Mouse (Mus musculus): Measurements from ENCODE around the gene Coq5. TPM values are rescaled to one million over a fixed set of nuclear protein-coding genes. Genes with fewer than 3 reads are reported as not detected.
A peak's percentile ranks its signal among the peaks of the same experiment; 100 is the strongest.

Coq5 gene
- polyA plus RNA-seq, 1 experiment from 2014 or later = 56.1 TPM

DNA sequence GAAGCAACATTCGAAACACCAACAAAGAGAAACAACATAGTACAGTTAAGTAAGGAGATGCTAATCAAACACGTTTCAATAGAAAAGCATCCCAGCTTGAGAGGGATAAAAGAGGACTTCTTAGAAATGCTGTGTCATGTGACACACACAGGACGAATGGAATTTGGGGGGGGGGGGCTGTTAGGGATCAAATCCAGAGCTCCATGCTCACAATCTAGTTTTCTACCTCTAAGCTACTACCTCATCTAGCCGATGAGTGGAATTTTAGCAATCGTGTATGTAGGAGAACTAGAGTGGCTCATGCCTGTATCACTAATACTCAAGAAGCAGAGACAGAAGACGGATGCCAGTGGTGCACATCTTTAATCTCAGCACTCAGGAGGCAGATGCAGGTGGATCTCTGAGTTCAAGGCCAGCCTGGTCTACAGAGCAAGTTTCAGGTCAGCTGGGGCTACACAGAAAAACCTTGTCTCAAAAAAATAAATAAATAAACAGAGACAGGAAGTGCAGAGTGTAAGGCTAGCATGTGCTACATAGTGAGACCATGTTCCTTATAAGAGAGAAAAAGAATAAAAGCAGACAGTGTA is 5.8 kb upstream of the Coq5 start:
- Histone ChIP-seq H3K4me1 (ENCODE audit: control insufficient read depth, insufficient read depth, low read length) (peaks cover 29% of the 10 kb centered on the region), H3K4me2 (ENCODE audit: low read length) (peak overlapping the region; percentile 52), H3K27me3 (ENCODE audit: control insufficient read depth, insufficient read depth, low read depth, low read length) (no peaks in the 10 kb centered on the region), H3K9me3 (replicated peaks; ENCODE audit: control insufficient read depth, low read length, poor library complexity, severe bottlenecking) (no peaks in the 10 kb centered on the region), H3K4me3 (ENCODE audit: low read depth, low read length) (peak overlapping the region; percentile 97; the same call in 1 of the 2 replicates), H3K27ac (ENCODE audit: low read length) (peak overlapping the region; percentile 89), H3K36me3 (ENCODE audit: control insufficient read depth, insufficient read depth, low read length) (no peaks in the 10 kb centered on the region), H3K9ac (ENCODE audit: low read depth, low read length) (no peak overlapping the region)
- WGBS = 64% methylated on average over 6 of the region's 6 CpGs
- 0 out of 2 replicates have a peak, but pooled peaks have one; percentile 5 for ATAC-seq

DNA sequence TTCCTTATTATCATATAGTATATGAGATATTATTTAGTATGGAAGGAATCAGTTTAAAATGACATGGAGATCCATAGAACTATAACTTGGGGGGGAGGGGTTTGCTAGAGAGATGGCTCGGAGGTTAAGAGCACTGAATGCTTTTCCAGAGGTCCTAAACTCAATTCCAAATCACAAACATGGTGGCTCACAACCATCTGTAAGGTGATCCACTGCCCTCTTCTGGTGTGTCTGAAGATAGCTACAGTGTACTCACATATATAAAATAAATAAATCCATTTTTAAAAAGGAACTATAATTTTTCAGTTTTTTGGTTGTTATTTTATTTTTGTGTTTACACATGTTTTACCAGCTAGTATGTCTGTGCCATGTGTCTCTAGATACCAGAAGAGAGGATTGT is 5.1 kb upstream of the Coq5 start:
- H3K4me2 ChIP-seq (ENCODE audit: low read length) = no peak overlapping the region
- no peak for ATAC-seq
- H3K27me3 ChIP-seq (ENCODE audit: control insufficient read depth, insufficient read depth, low read depth, low read length) = no peaks in the 10 kb centered on the region
- no peak overlapping the region for H3K9ac ChIP-seq (ENCODE audit: low read depth, low read length)
- H3K36me3 ChIP-seq (ENCODE audit: control insufficient read depth, insufficient read depth, low read length) = no peaks in the 10 kb centered on the region
- no peak overlapping the region for H3K27ac ChIP-seq (ENCODE audit: low read length)
- WGBS = 70% methylated on average over 1 of the region's 1 CpGs
- peaks cover 22% of the 10 kb centered on the region for H3K4me1 ChIP-seq (ENCODE audit: control insufficient read depth, insufficient read depth, low read length)
- no peak overlapping the region for H3K4me3 ChIP-seq (ENCODE audit: low read depth, low read length)
- H3K9me3 ChIP-seq (replicated peaks; ENCODE audit: control insufficient read depth, low read length, poor library complexity, severe bottlenecking) = no peaks in the 10 kb centered on the region

DNA sequence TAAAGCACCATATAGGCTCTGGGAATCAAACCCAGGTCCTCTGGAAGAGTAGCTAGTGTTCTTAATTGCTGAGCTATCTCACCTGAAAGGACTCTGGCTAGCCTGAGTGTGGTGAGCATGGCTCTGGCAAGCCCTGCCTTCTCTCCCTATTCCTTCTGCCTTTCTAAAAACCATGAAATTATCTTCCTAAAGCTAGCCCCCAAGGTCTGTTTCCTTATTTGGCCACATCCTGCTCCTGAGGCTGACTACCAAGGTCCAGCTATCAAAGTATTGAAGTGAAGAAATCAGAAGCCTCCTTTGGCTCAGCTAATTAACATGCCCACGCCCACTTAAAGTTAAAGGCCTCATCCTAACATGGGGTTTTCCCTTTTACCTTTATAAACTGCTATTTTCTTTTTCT is 4.7 kb upstream of the Coq5 start:
- no peaks in the 10 kb centered on the region for H3K27me3 ChIP-seq (ENCODE audit: control insufficient read depth, insufficient read depth, low read depth, low read length)
- ATAC-seq = no peak

DNA sequence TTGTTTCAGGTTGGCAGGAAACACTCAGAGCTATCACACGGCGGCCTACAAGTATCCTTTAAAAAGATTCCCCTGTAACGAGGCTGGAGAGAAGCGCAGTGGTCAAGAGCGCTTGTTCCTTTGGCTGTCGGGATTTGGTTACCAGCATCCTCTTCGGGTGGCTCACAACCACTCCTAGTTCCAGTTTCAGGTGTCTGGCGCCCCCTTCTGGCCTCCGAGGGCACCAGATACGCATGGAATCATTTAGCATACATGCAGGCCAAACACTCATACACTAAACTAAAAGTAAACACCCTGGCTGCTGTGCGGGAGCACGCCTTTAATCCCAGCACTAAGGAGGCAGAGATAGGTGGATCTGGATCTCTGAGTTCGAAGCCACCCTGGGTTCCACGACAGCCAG is 3.5 kb upstream of the Coq5 start:
- no peak for ATAC-seq
- Histone ChIP-seq H3K4me2 (ENCODE audit: low read length) (no peak overlapping the region), H3K4me1 (ENCODE audit: control insufficient read depth, insufficient read depth, low read length) (peaks cover 11% of the 10 kb centered on the region), H3K4me3 (ENCODE audit: low read depth, low read length) (no peak overlapping the region), H3K27ac (ENCODE audit: low read length) (no peak overlapping the region), H3K36me3 (ENCODE audit: control insufficient read depth, insufficient read depth, low read length) (no peaks in the 10 kb centered on the region), H3K27me3 (ENCODE audit: control insufficient read depth, insufficient read depth, low read depth, low read length) (no peaks in the 10 kb centered on the region), H3K9ac (ENCODE audit: low read depth, low read length) (no peak overlapping the region), H3K9me3 (replicated peaks; ENCODE audit: control insufficient read depth, low read length, poor library complexity, severe bottlenecking) (no peaks in the 10 kb centered on the region)
- WGBS = 36% methylated on average over 14 of the region's 14 CpGs

More for the DNA sequence above, 4.7 kb upstream of the Coq5 start:
- Histone ChIP-seq H3K36me3 (ENCODE audit: control insufficient read depth, insufficient read depth, low read length) (no peaks in the 10 kb centered on the region), H3K9ac (ENCODE audit: low read depth, low read length) (no peak overlapping the region), H3K4me3 (ENCODE audit: low read depth, low read length) (no peak overlapping the region), H3K4me1 (ENCODE audit: control insufficient read depth, insufficient read depth, low read length) (peaks cover 19% of the 10 kb centered on the region), H3K9me3 (replicated peaks; ENCODE audit: control insufficient read depth, low read length, poor library complexity, severe bottlenecking) (no peaks in the 10 kb centered on the region), H3K27ac (ENCODE audit: low read length) (no peak overlapping the region), H3K4me2 (ENCODE audit: low read length) (no peak overlapping the region)
- 86% methylated on average over 1 of the region's 1 CpGs for WGBS

DNA sequence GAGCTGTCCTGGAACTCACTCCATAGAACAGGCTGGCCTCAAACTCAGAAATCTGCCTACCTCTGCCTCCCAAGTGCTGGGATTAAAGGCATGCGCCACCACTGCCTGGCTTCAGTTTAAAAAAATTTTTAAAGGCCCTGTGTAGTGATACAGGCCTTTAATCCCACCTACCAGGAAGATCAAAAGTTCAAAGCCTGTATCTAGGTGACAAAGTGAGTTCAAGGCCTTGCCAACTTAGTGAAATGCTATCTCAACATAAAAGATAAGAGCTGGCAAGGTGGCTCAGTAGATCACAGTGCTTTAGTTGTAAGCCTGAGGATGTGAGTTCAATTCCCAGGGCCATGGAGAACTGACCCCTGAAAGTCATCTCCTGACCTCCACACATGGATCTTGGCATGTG is 1.4 kb upstream of the Coq5 start:
- no peak overlapping the region for H3K27ac ChIP-seq (ENCODE audit: low read length)
- H3K4me2 ChIP-seq (ENCODE audit: low read length) = no peak overlapping the region
- no peak for ATAC-seq

DNA sequence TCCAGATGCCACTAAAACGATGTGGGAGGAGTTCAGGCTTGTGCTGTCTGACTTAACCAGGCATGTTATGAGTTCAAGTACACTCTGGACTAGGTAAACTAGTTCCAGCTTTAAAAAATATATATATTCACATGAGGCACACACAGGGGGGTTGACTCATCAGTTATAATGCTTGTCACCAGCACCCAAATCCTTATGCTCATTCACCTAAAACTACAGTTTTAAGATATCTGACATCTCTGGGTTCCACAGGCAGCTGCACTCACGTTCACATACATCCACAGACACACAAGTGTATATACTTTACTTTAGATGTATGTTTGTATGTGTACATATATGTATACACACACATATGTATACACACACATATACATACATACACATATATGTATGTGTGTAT is 681 bp upstream of the Coq5 start:
- no peak overlapping the region for H3K9ac ChIP-seq (ENCODE audit: low read depth, low read length)
- H3K9me3 ChIP-seq (replicated peaks; ENCODE audit: control insufficient read depth, low read length, poor library complexity, severe bottlenecking) = no peaks in the 10 kb centered on the region
- H3K36me3 ChIP-seq (ENCODE audit: control insufficient read depth, insufficient read depth, low read length) = no peaks in the 10 kb centered on the region
- H3K27me3 ChIP-seq (ENCODE audit: control insufficient read depth, insufficient read depth, low read depth, low read length) = no peaks in the 10 kb centered on the region
- peaks cover 4% of the 10 kb centered on the region for H3K4me1 ChIP-seq (ENCODE audit: control insufficient read depth, insufficient read depth, low read length)
- no peak overlapping the region for H3K4me3 ChIP-seq (ENCODE audit: low read depth, low read length)
- WGBS = 52% methylated on average over 2 of the region's 2 CpGs
- no peak overlapping the region for H3K27ac ChIP-seq (ENCODE audit: low read length)
- H3K4me2 ChIP-seq (ENCODE audit: low read length) = no peak overlapping the region
- ATAC-seq = no peak

More for the DNA sequence above, 1.4 kb upstream of the Coq5 start:
- Histone ChIP-seq H3K9ac (ENCODE audit: low read depth, low read length) (no peak overlapping the region), H3K4me3 (ENCODE audit: low read depth, low read length) (no peak overlapping the region), H3K36me3 (ENCODE audit: control insufficient read depth, insufficient read depth, low read length) (no peaks in the 10 kb centered on the region), H3K9me3 (replicated peaks; ENCODE audit: control insufficient read depth, low read length, poor library complexity, severe bottlenecking) (no peaks in the 10 kb centered on the region), H3K4me1 (ENCODE audit: control insufficient read depth, insufficient read depth, low read length) (peaks cover 4% of the 10 kb centered on the region), H3K27me3 (ENCODE audit: control insufficient read depth, insufficient read depth, low read depth, low read length) (no peaks in the 10 kb centered on the region)
- WGBS = 81% methylated on average over 1 of the region's 1 CpGs

DNA sequence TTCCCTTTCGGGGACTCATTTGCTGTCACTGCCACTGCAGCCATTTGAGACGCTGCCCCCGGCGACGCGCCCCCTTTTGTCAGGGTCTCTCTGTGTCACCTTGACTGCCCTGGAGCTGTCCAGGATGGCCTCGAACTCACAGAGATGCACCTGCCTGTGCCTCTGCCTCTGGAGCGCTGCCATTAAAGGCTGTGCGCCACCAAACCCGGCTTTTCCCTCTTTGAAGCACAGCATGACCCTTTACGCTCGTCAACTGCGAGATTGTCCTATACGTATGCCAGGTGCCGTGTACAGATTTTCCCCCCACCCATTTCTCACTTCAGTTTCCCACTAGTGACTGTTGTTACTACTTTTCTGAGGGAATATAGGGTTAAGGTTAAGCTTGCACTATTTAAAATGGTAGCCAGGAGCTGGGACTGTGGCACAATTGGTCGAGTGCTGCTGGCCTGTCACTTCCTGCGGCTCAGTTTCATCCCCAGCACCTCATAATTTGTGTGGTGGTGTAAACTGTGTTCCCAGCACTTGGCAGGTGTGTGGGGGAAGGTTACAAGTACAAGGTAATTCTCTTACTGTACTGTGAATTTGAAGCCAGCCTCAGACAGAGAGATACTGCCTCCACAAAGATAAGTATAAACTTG is 703 bp downstream of the Coq5 start:
- Histone ChIP-seq H3K9ac (ENCODE audit: low read depth, low read length) (peak overlapping the region; percentile 88), H3K4me3 (ENCODE audit: low read depth, low read length) (peak overlapping the region; percentile 75), H3K27me3 (ENCODE audit: control insufficient read depth, insufficient read depth, low read depth, low read length) (no peaks in the 10 kb centered on the region), H3K4me2 (ENCODE audit: low read length) (peak overlapping the region; percentile 80), H3K9me3 (replicated peaks; ENCODE audit: control insufficient read depth, low read length, poor library complexity, severe bottlenecking) (no peaks in the 10 kb centered on the region), H3K27ac (ENCODE audit: low read length) (peak overlapping the region; percentile 62), H3K36me3 (ENCODE audit: control insufficient read depth, insufficient read depth, low read length) (peaks cover 5% of the 10 kb centered on the region; the same call in 1 of the 2 replicates), H3K4me1 (ENCODE audit: control insufficient read depth, insufficient read depth, low read length) (peaks cover 4% of the 10 kb centered on the region)
- 0 out of 2 replicates have a peak, but pooled peaks have one; percentile 26 for ATAC-seq
- WGBS = 8% methylated on average over 17 of the region's 17 CpGs

DNA sequence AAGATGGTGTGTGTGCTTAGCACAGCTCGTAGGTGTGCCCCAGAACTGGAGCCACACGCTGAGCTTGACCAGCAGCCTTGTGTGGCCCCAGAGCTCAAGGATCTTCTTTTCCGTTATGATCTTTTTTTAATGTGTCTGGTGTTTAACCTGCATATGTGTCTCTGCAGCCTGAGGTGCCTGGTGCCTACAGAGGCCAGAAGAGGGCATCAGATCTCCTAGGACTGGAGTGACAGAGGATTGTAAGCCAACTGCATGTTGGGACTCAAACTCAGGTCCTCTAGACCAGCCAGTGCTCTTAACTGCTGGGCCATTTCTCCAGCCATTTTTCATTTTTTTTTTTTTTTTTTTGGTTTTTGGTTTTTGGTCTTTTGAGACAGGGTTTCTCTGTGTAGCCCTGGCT is 5.3 kb downstream of the Coq5 start:
- peaks cover 4% of the 10 kb centered on the region for H3K4me1 ChIP-seq (ENCODE audit: control insufficient read depth, insufficient read depth, low read length)
- no peak for ATAC-seq
- WGBS = 100% methylated on average over 3 of the region's 3 CpGs
- no peaks in the 10 kb centered on the region for H3K9me3 ChIP-seq (replicated peaks; ENCODE audit: control insufficient read depth, low read length, poor library complexity, severe bottlenecking)
- H3K27me3 ChIP-seq (ENCODE audit: control insufficient read depth, insufficient read depth, low read depth, low read length) = no peaks in the 10 kb centered on the region
- no peak overlapping the region for H3K4me2 ChIP-seq (ENCODE audit: low read length)
- no peak overlapping the region for H3K4me3 ChIP-seq (ENCODE audit: low read depth, low read length)
- H3K9ac ChIP-seq (ENCODE audit: low read depth, low read length) = no peak overlapping the region
- no peak overlapping the region for H3K27ac ChIP-seq (ENCODE audit: low read length)
- H3K36me3 ChIP-seq (ENCODE audit: control insufficient read depth, insufficient read depth, low read length) = peaks cover 5% of the 10 kb centered on the region; the same call in 1 of the 2 replicates

DNA sequence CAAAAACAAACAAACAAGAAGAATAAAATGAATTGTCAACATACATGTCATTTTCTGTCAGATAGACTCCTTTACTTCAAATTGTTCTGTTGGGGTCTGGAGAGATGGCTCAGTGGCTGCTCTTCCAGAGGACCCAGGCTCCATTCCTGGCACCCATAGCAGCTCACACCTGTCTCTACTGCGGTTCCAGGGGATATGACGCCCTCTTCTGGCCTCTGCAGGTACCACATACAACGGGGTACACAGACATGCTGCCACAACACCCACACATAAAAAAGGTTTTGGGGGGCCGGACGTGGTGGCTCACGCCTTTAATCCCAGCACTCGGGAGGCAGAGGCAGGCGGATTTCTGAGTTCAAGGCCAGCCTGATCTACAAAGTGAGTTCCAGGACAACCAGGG is 14.7 kb downstream of the Coq5 start:
- no peak overlapping the region for H3K9ac ChIP-seq (ENCODE audit: low read depth, low read length)
- H3K4me2 ChIP-seq (ENCODE audit: low read length) = no peak overlapping the region
- ATAC-seq = no peak
- peaks cover 36% of the 10 kb centered on the region for H3K36me3 ChIP-seq (ENCODE audit: control insufficient read depth, insufficient read depth, low read length)
- no peak overlapping the region for H3K4me3 ChIP-seq (ENCODE audit: low read depth, low read length)
- no peaks in the 10 kb centered on the region for H3K27me3 ChIP-seq (ENCODE audit: control insufficient read depth, insufficient read depth, low read depth, low read length)
- WGBS = 89% methylated on average over 8 of the region's 8 CpGs
- no peak overlapping the region for H3K27ac ChIP-seq (ENCODE audit: low read length)
- no peaks in the 10 kb centered on the region for H3K9me3 ChIP-seq (replicated peaks; ENCODE audit: control insufficient read depth, low read length, poor library complexity, severe bottlenecking)
- H3K4me1 ChIP-seq (ENCODE audit: control insufficient read depth, insufficient read depth, low read length) = peaks cover 8% of the 10 kb centered on the region

Data from midbrain, embryonic 16.5 days (tissue).